Mouse (Mus musculus) heart, embryonic 15.5 days (tissue): Measurements from ENCODE around the gene Spocd1. TPM values are rescaled to one million over a fixed set of nuclear protein-coding genes. Genes with fewer than 3 reads are reported as not detected.

ENCODE experiments used
- ATAC-seq: fragments of 200-750 bp; cut with Nextera tagmentation; replicated peaks from 2 replicates; pipeline ENCODE4 v1.8.0; 2017; ENCODE audit warnings: low read depth, moderate TSS enrichment; ENCODE audit not compliant: insufficient number of reproducible peaks, insufficient read depth, low FRiP score
- H3K27ac ChIP-seq: fragments of 300-500 bp; sonication (generic); 2 replicates; pipeline ENCODE4 v1.5.1; 2015; ENCODE audit warnings: mild to moderate bottlenecking, inconsistent platforms
- H3K27me3 ChIP-seq: fragments of 300-500 bp; sonication (generic); 2 replicates; pipeline ENCODE4 v1.6.1; 2015; ENCODE audit warnings: inconsistent platforms
- H3K36me3 ChIP-seq: fragments of 300-500 bp; sonication (generic); 2 replicates; pipeline ENCODE4 v1.6.1; 2015; ENCODE audit warnings: mild to moderate bottlenecking, inconsistent platforms
- H3K4me1 ChIP-seq: fragments of 300-500 bp; sonication (generic); replicated peaks from 2 replicates; pipeline ENCODE4 v1.6.1; 2015; ENCODE audit warnings: inconsistent platforms
- H3K4me2 ChIP-seq: fragments of 300-500 bp; sonication (generic); 2 replicates; pipeline ENCODE4 v1.6.1; 2015; ENCODE audit warnings: inconsistent platforms, mild to moderate bottlenecking, moderate library complexity
- H3K4me3 ChIP-seq: fragments of 300-500 bp; sonication (generic); 2 replicates; pipeline ENCODE4 v1.5.1; 2015; ENCODE audit warnings: mild to moderate bottlenecking, inconsistent platforms
- H3K9ac ChIP-seq: fragments of 300-500 bp; sonication (generic); 2 replicates; pipeline ENCODE4 v1.6.1; 2015; ENCODE audit warnings: mild to moderate bottlenecking, inconsistent platforms
- H3K9me3 ChIP-seq: fragments of 300-500 bp; sonication (generic); replicated peaks from 2 replicates; pipeline ENCODE4 v1.6.1; 2016; ENCODE audit warnings: inconsistent platforms
- WGBS: fragments of 180-500 bp; shearing (Covaris S2); methylation state at CpG from one replicate; pipeline ENCODE4 v1.1.7; 2015; ENCODE audit warnings: mixed read lengths; 5-methylcytosine and 5-hydroxymethylcytosine counted together
- polyA plus RNA-seq: library from polyadenylated mRNA; unstranded; fragments of >200 nt; fragmentation: Nextera tagmentation; extraction: Ambion mirVana; gene quantifications from 2 replicates; pipeline ENCODE4 v1.2.1, GENCODE M21; 2015

Spocd1 gene
- polyA plus RNA-seq, 1 experiment from 2014 or later: 0.31 TPM

DNA sequence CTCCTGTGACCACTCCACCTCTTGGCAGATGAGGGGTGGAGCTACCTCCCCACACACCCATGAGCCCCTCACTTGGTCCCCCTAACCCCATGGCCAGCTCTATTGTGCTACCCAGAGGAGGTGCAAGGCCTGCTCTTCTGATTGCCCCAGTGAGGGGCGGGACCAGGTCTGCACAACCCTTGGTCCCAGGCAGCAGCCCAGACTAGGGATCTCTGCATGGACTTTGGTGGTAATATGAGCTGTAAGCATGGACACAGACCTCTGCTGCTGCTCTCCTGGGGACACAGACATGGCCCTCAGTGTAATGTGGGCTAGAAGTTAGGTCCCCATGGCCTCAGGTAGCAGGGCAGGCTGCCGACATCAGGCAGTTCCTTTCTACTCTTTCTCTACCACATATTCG lies 24.0 kb upstream of the Spocd1 start:
- Histone ChIP-seq H3K9me3 (no peaks in the 10 kb centered on the region), H3K27me3 (no peaks in the 10 kb centered on the region), H3K27ac (no peak overlapping the region), H3K4me3 (no peak overlapping the region), H3K4me1 (peaks cover 36% of the 10 kb centered on the region), H3K4me2 (no peak overlapping the region), H3K36me3 (no peaks in the 10 kb centered on the region), H3K9ac (no peak overlapping the region)
- 90% methylated on average over 3 of the region's 3 CpGs for WGBS
- ATAC-seq: no peak

DNA sequence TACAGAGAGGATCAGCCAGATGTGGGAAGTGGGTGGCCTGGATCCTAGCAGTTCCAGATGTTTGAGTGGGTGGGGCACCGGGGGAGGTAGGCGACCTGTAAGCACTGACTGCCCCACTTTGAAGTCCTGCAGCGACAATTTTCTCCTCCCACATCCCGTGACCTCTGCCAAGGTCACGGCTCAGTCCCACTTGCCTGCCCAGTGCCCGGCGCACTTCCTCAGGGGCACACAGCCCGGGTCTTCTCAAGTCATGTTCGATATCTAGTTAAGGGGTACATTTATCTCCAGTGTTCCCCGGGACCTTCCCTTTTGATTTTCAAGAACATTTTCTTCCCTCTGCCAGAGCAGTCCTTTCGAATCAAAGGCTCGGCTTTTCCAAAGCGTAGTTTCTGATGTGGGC lies 23.0 kb upstream of the Spocd1 start:
- H3K4me2 ChIP-seq: peak overlapping the region; percentile 33
- WGBS: 56% methylated on average over 13 of the region's 13 CpGs
- H3K27ac ChIP-seq: peak overlapping the region; percentile 57
- no peaks in the 10 kb centered on the region for H3K9me3 ChIP-seq
- ATAC-seq: no peak
- H3K27me3 ChIP-seq: no peaks in the 10 kb centered on the region
- peak overlapping the region; percentile 25 for H3K4me3 ChIP-seq
- no peaks in the 10 kb centered on the region for H3K36me3 ChIP-seq
- H3K9ac ChIP-seq: peak overlapping the region; percentile 31
- H3K4me1 ChIP-seq: peaks cover 36% of the 10 kb centered on the region

DNA sequence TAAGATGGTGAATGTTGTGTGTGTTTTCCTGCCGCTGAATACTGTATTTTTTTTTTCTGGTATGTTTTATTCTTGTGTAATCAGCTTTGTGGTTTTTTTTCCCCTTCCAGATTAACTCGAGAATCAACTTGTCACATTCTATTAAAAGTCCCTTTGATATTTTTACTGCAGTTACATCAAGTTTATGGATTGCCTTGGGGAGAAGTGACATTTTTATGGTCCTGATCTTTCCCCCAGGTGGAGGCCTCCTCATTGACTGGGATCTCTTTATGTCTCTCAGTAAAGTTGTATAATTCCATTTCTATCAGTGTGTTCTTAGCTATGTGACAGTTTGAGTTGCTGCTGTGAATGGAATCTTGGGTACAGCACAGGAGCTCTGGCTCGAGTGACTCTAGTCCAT lies 20.2 kb upstream of the Spocd1 start:
- H3K4me1 ChIP-seq: peaks cover 26% of the 10 kb centered on the region
- peak overlapping the region; percentile 1; the same call in 1 of the 2 replicates for H3K27ac ChIP-seq
- WGBS: 52% methylated on average over 3 of the region's 3 CpGs
- no peaks in the 10 kb centered on the region for H3K27me3 ChIP-seq
- no peak overlapping the region for H3K4me2 ChIP-seq
- H3K4me3 ChIP-seq: no peak overlapping the region
- H3K9me3 ChIP-seq: no peaks in the 10 kb centered on the region
- no peak overlapping the region for H3K9ac ChIP-seq
- no peaks in the 10 kb centered on the region for H3K36me3 ChIP-seq
- no peak for ATAC-seq

DNA sequence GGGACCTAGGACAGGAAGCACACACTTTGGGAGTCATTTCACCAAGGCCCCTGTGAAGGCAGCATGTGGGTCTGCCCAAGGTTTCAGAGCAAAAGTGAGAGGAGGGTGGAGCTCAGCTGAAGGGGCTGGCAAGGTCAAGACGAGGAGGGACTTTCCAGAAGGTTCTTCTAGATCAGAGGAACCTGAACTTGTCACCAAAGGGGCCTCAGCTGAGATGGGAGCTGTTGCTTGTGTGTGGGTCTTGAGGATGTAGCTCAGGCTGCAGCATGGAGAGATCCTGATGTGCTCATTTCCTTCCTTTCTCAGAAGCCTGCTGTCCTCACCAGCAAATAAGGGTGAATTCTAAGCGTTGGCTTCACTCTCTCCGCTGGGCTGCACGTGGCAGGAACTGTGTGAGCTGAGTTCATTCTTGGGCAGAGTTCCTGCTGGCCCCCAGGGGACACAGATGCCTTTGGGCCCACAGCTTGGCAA lies 19.8 kb upstream of the Spocd1 start:
- Histone ChIP-seq H3K4me1 (peaks cover 27% of the 10 kb centered on the region), H3K27ac (peak overlapping the region; percentile 1; the same call in 1 of the 2 replicates), H3K36me3 (no peaks in the 10 kb centered on the region)

GRCm38 (mm10) chr4:129912998-129913397 lies 16.1 kb upstream of the Spocd1 start:
- H3K27ac ChIP-seq: no peak overlapping the region
- no peak for ATAC-seq
- H3K4me1 ChIP-seq: peaks cover 34% of the 10 kb centered on the region
- 77% methylated on average over 3 of the region's 3 CpGs for WGBS
- H3K36me3 ChIP-seq: no peaks in the 10 kb centered on the region
- no peak overlapping the region for H3K4me2 ChIP-seq
- H3K9me3 ChIP-seq: no peaks in the 10 kb centered on the region
- no peaks in the 10 kb centered on the region for H3K27me3 ChIP-seq
- no peak overlapping the region for H3K4me3 ChIP-seq
- H3K9ac ChIP-seq: no peak overlapping the region

More for the DNA sequence above, 19.8 kb upstream of the Spocd1 start:
- Histone ChIP-seq H3K9me3 (no peaks in the 10 kb centered on the region), H3K9ac (no peak overlapping the region), H3K4me3 (no peak overlapping the region), H3K27me3 (no peaks in the 10 kb centered on the region), H3K4me2 (no peak overlapping the region)
- 56% methylated on average over 4 of the region's 4 CpGs for WGBS
- ATAC-seq: no peak

DNA sequence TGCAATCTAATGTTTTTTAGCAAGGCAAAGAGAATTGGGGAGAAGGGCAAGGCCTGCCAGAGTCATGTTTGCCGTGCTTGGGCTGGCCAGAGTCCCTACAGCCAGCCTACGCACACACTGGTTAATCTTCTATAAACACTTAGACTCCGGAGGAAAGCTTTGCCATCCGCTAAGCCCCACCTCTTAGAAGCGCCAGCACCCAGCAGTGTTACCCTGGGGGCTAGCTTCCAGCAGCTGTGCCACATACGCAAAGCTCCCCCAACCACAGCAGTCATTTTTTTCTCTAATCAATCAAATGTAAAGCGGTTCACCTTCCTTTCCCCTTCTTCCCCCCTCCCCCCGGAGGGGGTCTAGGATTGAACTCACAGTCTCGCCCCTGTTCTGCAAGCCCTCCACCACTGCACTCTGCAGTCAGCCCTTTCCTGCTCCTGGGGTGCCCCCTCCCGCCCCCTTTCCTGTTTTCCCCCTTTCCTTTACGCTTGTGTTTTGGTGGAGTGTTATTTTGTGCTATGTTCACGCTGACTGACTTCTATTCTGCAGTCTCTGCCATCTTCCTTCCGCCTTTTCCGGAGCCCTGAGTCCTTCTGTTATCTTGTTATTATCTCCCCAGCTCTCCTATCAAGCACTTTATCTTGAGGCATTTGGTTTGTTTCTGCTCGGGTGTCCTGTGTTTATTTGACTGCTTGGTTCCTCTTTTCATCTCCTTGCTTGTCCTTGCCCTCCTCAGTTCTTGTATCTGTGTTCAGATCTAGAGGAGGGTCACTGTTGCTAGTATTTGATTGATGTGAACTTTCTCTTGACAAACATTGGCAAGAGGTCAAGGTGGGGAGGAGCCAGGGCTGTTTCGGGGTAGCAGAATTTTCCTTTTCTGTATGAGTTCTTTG lies 15.0 kb upstream of the Spocd1 start:
- Histone ChIP-seq H3K36me3 (no peaks in the 10 kb centered on the region), H3K9me3 (no peaks in the 10 kb centered on the region), H3K27me3 (no peaks in the 10 kb centered on the region), H3K4me3 (peak overlapping the region; percentile 12), H3K9ac (peak overlapping the region; percentile 30), H3K4me1 (peaks cover 34% of the 10 kb centered on the region), H3K27ac (peak overlapping the region; percentile 22), H3K4me2 (peak overlapping the region; percentile 54)
- 0 out of 2 replicates have a peak, but pooled peaks have one; percentile 33 for ATAC-seq
- WGBS: 11% methylated on average over 16 of the region's 16 CpGs

DNA sequence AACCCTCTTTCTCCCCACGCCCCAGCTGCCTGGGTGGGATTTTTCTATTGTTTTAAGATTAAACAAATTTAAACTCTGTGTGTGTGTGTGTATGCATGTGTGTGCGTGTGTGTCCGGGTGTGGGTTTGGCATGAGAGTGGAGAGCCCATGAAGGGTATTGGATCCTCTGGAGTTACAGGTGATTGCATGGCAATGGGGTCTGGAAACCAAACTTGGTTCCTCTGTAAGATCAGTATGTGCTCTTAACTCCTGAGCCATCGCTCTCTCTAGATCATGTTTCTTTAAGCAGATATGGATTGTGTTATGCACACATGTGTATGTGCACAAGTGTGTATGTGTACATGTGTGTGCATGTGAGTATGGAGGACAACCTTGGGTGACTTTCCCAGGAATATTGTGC lies 14.4 kb upstream of the Spocd1 start:
- no peaks in the 10 kb centered on the region for H3K36me3 ChIP-seq
- peak overlapping the region; percentile 22; the same call in 1 of the 2 replicates for H3K27ac ChIP-seq
- H3K4me3 ChIP-seq: no peak overlapping the region
- no peaks in the 10 kb centered on the region for H3K9me3 ChIP-seq
- no peaks in the 10 kb centered on the region for H3K27me3 ChIP-seq
- 84% methylated on average over 4 of the region's 4 CpGs for WGBS
- ATAC-seq: no peak
- H3K4me2 ChIP-seq: no peak overlapping the region
- peaks cover 27% of the 10 kb centered on the region for H3K4me1 ChIP-seq
- no peak overlapping the region for H3K9ac ChIP-seq

DNA sequence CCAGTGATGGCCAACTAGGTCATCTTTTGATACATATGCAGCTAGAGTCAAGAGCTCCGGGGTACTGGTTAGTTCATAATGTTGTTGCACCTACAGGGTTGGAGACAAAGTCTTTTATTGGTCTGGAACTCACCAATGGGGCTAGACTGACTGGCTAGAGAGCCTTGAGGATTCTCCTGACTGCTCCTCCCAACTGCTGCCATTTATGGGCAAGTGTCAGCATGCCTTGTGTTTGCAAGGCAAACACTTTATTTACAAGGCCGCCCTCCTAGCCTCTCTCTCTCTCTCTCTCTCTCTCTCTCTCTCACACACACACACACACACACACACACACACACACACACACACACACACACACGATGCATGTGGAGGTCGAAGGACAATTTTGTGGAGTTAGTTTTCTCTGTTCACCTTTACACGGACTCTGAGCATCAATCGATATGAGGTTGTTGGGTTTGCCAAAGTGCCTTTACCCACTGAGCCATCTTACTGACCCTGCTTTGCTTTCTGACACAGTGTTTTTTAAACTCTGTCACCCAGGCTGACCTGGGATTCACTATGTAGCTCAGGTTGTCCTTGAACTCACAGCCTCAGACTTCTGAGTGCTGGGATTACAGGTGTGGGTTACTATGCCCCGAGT lies 13.6 kb upstream of the Spocd1 start:
- H3K36me3 ChIP-seq: no peaks in the 10 kb centered on the region
- no peaks in the 10 kb centered on the region for H3K9me3 ChIP-seq
- no peaks in the 10 kb centered on the region for H3K27me3 ChIP-seq
- H3K4me1 ChIP-seq: peaks cover 29% of the 10 kb centered on the region
- 87% methylated on average over 7 of the region's 7 CpGs for WGBS
- H3K4me2 ChIP-seq: no peak overlapping the region
- H3K9ac ChIP-seq: no peak overlapping the region
- no peak overlapping the region for H3K27ac ChIP-seq
- H3K4me3 ChIP-seq: no peak overlapping the region
- ATAC-seq: no peak

GRCm38 (mm10) chr4:129916159-129916558 lies 12.9 kb upstream of the Spocd1 start:
- Histone ChIP-seq H3K27ac (peak overlapping the region; percentile 69), H3K4me1 (peaks cover 35% of the 10 kb centered on the region), H3K9me3 (no peaks in the 10 kb centered on the region), H3K36me3 (no peaks in the 10 kb centered on the region), H3K4me2 (no peak overlapping the region), H3K27me3 (no peaks in the 10 kb centered on the region), H3K4me3 (no peak overlapping the region), H3K9ac (no peak overlapping the region)
- 28% methylated on average over 2 of the region's 2 CpGs for WGBS
- no peak for ATAC-seq

- peak overlapping the region; percentile 26 for H3K4me2 ChIP-seq
- no peak overlapping the region; the same call in 1 of the 2 replicates for H3K9ac ChIP-seq
- 28% methylated on average over 8 of the region's 8 CpGs for WGBS
- ATAC-seq: no peak
- no peaks in the 10 kb centered on the region for H3K27me3 ChIP-seq
- peak overlapping the region; percentile 60 for H3K27ac ChIP-seq
- H3K4me1 ChIP-seq: peaks cover 45% of the 10 kb centered on the region
- H3K4me3 ChIP-seq: no peak overlapping the region
- no peaks in the 10 kb centered on the region for H3K36me3 ChIP-seq
- H3K9me3 ChIP-seq: no peaks in the 10 kb centered on the region
Observed at GRCm38 (mm10) chr4:129917016-129917603, 11.9 kb upstream of the Spocd1 start.

DNA sequence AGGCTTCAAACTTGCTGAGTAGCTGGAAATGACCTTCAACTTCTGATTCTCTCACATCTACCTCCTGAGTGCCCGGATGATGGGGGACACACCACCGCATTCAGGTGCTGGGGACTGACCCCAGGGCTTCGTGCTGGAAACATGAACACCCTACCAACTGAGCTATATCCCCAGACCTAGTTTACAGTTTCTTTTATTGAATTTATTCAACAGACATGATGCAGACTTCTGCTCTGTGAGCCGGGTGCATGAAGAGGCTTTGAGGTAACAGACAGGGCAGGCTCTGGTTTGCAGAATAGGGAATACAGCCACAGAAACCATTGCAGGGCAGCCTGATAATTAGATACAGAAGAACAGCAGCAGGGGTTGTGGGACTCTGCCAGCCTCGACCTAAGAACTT lies 10.6 kb upstream of the Spocd1 start:
- H3K4me2 ChIP-seq: no peak overlapping the region
- H3K4me1 ChIP-seq: peaks cover 46% of the 10 kb centered on the region
- H3K4me3 ChIP-seq: no peak overlapping the region

More for the DNA sequence above, 10.6 kb upstream of the Spocd1 start:
- no peaks in the 10 kb centered on the region for H3K36me3 ChIP-seq
- 76% methylated on average over 5 of the region's 5 CpGs for WGBS
- H3K27me3 ChIP-seq: no peaks in the 10 kb centered on the region
- H3K9ac ChIP-seq: no peak overlapping the region
- H3K9me3 ChIP-seq: no peaks in the 10 kb centered on the region
- H3K27ac ChIP-seq: no peak overlapping the region
- no peak for ATAC-seq
